Mouse (Mus musculus): ENCODE data around the gene Vegfa.

Gene Vegfa

DNA sequence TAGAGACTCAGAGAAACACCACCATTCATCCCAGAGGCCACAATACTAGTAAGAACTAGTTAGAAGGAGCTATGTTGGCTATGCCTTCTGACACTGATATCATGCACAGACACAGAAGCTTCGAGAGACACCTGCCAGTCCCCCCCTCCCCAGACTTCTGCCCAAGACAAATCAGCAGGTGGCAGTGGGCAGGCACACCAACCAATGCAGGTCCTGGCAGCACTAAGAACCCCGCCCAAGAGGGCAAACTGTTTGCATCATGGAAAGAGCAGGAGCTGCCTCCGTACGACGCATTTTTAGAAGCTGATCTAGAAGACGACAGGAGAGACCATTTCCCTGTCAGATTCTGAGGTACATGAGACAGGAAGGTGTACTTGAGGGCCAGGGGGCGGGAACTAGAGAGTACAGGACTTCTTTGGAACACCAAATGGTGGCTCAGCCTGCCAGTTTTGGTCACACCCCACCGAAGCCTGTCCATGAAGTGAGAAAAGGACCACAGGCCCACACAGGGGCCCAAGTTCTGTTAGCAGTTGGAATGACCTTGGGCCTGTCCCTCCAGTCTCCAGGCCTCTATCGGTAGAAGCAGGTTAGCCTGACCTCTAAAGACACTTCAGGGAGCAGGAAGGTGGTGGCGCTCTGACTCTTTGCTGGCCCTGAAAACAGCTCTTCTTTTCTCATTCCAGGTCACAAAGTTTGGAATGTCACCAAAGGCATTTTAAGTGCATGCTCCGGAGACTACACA lies 6.1 kb downstream of the Vegfa start:
- no peak for DNase-seq (ENCODE audit: low spot score)

DNA sequence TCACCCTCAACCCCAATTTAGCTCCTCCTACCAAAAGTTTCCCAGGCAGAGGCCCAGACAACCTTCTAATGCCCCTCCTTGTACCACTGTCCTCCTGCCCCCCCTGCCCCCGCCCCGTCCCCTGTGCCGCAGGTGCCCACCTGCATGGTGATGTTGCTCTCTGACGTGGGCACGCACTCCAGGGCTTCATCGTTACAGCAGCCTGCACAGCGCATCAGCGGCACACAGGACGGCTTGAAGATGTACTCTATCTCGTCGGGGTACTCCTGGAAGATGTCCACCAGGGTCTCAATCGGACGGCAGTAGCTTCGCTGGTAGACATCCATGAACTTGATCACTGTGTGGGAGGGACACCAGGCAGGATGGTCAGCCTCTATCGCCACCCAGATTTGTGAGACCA lies 7.0 kb downstream of the Vegfa start:
- no peak for DNase-seq (ENCODE audit: low spot score)

DNA sequence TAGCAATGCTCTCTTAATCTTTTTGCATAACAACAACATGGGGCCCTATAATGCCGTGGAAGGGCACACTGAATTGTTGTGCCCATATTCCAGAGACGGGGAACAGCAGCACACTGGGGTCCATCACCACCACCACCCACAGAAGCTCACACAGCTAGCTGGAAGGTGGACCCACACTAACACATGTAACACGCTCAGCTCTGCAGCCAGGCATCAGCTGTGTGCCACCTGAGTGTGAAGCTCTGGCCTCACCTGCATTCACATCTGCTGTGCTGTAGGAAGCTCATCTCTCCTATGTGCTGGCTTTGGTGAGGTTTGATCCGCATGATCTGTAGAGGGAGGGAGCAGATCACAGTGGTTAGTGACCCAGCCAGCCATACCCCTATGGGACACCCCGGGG lies 8.0 kb downstream of the Vegfa start:
- DNase-seq (ENCODE audit: low spot score) = no peak

DNA sequence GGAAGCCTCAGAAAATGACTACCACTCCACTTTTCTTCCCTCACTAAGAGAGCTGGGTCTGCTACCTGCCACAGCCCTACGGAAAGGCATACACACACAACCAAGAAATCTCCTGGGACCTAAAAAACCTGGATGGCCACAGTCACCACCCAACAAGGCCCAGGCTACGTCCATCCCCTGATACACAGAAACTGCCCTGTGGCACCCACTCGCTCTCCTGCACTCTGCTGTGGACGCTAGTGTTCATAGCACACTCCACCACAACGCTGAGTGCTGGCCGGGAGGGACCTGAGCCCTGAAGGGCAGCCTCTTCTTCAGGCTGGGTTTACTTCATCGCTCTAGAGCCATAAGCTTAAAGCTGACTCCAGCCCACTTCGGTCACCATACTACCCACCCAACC lies 8.6 kb downstream of the Vegfa start:
- no peak for DNase-seq (ENCODE audit: low spot score)

DNA sequence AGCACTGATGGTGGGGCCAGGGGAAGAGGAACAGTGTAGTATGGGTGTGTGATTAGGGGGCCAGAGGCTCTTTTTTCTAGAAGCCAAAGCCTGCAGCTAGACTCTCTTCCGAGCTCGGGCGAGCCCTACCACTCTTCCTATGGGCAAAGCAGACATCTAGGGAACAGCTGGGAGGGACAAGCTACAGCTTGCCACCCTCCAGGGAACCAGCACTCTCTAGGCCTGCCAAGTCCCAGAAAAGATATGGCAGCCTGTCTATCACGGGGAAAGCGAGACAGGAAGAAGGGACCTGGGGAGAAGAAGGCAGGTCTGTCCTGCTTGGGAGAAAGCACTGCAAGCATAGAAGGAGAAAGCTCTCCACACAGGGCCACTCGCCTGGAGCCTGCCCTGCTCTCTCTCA lies 9.2 kb downstream of the Vegfa start:
- DNase-seq (ENCODE audit: low spot score) = no peak

DNA sequence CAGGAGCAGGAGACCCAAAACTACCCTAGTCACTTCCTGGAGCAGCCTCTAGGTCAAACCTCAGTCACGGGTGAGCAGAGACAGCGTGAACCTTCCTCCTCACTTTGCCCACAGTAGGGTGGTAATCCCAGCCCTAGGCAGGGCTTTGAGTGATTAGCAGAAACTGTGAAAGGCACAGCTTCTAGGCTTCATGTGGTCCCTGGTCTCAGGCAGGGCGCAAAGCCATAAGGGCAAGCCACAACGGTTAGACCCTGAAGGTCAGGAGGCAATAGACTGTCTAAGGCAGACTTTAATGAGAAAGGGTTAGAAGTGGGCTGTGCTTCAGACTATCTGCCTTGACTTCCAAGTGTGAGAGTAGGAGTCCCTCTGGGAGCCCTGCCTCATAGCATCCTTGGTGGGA lies 9.7 kb downstream of the Vegfa start:
- DNase-seq (ENCODE audit: low spot score) = no peak

DNA sequence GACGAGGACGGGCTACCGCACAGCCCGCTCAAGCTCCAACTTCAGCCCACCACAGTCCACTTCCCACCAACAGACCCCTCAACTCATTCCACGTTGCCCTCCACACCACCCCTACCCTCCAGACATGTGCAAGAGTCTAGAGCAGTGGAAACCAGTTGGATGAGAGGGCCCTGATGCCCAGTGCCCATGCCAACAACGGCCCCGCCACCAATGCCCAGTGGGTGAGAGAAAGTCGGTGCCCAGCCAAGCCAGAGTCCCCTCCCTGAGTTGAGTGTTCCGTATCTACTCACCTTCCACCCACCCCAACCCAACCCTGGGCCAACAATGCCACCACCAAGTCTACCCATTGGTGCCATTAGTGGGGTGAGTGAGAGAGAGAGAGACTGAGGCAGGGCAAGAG lies 10.4 kb downstream of the Vegfa start:
- DNase-seq (ENCODE audit: low spot score) = no peak

DNA sequence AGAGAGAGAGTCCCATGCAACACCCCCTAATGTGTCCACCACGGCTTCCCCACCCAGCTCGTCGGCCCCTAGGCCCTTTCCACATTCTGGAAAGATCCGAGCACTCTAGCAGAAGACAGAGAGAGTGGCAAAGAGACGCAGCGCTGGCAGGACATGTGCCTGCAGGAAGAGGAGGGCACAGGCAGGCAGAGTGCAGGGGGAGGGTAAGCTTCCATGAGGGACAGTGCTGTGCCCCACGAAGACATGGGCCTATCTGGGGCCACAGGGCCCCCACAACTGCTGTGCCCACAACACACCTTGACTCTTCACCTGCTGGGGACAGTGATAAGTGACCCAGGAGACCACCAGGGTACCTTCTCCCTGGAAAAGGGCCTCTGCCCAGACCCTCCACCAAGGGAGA lies 11.0 kb downstream of the Vegfa start:
- DNase-seq (ENCODE audit: low spot score) = no peak

DNA sequence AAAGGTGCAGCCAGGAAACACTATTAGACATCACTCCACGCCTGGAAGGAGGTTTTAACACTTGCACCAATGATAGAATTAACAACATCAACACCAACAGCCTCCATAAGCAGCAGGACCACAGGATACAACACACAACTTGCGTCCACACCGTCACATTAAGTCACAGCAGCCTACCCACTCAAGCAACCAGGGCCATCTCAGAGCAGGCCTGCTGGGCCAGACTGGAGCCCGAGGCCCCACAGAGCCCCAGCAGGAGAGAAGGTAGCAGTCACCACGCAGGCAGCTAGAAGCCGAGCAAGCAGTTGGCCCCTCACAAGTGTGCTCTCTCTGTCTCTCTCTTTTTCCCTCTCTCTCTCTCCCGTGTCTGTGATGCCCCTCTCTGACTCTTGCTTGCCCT lies 11.6 kb downstream of the Vegfa start:
- DNase-seq (ENCODE audit: low spot score) = no peak

DNA sequence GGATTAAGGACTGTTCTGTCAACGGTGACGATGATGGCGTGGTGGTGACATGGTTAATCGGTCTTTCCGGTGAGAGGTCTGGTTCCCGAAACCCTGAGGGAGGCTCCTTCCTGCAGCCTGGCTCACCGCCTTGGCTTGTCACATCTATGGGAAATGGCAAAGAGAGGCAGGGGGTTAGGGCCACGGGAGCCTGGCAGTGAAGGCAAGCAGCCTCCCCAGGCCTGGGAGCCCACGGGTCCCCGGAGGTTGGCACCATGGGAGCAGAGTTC lies 13.5 kb downstream of the Vegfa start:
- no peak for DNase-seq (ENCODE audit: low spot score)

DNA sequence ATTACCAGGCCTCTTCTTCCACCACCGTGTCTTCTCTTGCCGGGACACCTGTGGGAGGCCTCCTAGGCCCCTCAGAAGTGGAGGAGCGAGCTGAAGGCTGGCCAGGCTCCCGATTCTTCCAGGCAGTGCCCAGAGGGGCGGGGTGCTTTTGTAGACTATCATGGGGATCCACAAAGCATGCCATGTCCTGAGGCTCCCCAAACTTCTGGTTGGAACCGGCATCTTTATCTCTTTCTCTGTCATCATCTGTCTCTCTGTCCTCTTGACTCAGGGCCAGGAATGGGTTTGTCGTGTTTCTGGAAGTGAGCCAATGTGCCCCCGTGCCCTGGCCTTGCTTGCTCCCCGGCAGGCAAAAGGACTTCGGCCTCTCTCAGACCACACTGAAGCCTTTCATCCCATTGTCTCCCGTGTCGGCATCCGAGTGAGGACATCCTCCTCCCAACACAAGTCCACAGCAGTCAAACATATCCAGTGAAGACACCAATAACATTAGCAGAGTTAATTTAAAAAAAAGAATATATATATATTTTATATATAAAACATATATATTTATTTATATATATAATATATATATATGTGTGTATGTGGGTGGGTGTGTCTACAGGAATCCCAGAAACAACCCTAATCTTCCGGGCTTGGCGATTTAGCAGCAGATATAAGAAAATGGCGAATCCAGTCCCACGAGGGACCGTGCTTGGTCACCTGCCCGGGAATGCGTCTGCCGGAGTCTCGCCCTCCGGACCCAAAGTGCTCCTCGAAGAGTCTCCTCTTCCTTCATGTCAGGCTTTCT lies 14.0 kb downstream of the Vegfa start:
- no peak for DNase-seq (ENCODE audit: low spot score)

DNA sequence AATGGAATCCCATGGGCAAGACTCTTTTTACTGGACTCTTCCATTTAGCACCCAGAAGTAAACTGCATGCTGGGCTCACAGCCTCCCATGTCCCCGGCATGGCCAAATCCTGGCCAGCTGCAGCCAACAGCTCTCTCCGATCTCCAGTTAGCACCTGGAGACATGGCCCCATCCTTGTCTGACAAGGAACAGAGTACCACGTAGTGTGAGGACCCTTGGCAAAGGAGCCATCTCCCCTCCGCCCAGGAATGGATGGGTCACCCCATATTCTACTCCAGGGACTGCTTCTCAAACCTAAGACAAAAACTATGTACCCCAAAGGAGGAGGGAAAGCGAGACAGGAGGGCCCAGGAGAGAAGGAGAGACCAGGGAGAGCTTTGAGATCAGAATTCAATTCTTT lies 15.6 kb downstream of the Vegfa start:
- no peak for DNase-seq (ENCODE audit: low spot score)

DNA sequence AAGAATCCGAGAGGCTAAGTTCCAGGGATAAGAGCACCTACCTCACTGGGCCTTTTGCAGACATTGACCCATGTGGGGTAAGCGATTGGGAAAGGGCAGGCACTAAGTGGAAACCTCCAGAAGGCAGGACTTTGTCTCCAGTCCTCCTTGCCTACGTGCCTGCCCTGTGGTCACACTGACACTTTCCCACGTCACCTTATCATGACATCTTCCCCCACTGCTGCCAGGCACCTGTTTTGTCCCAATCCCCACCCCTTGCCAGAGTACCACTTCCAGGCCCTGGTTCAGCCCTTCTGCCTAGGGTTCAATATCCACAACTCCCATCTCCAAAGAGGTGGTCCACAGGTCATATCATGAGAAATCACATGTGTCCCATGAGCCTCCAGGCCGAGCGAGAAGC lies 16.2 kb downstream of the Vegfa start:
- no peak for DNase-seq (ENCODE audit: low spot score)

DNA sequence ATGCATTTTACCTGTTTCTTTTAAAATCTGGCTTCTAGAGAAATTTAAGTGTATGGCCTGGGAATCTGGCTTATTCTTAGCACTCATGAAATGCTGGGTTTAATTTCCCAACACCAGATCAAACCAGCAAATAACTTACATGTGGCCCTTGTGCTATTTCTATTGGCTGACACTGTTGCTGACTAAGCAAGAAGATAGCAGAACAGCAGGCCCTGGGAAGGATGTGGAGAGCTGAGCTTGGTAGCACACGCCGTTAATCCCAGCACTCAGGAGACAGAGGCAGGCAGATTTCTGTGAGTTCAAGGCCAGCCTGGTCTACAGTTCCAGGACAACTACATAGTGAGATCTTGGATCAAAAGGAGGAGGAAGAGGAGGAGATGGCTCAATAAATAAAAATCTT lies 17.2 kb downstream of the Vegfa start:
- DNase-seq (ENCODE audit: low spot score) = no peak

DNA sequence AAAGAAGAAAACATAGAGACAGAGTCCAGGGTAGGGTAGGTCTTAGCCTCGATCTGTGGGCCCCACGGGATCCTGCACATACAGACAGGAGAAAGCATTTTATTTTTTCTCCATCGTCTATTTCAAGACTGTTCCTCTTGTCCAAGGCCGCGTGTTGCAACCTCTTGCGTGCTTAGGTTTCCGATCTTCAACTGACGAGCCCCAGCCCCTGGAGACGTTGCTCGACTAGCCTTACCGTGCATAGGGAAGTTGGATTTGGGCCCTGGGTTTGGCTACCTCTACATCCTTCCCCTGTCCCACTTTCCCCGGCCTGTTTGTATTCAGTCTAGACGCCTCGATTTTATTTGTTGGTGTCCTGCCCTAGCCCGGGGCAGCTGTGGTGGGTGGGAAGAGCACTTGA lies 18.6 kb downstream of the Vegfa start:
- DNase-seq (ENCODE audit: low spot score) = no peak

DNA sequence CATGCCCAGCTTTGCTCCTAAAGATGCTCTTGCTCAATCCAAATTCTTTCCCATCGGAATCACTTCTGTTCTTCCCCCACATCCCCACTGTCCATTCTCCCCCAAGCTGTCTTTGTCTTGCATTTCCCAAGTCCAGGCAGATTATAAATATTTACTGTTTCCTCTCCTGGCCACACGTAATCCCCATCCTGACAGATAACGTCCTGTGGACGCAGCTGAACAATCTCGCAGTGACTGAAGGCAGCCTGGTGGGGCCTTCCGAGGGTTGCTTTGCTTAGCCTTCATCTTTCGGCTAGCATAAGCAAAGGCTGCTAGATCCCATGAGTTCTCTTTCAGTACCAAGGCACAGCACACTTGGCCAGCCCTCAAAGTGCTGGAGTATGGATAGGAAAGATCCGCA lies 20.0 kb downstream of the Vegfa start:
- no peak for DNase-seq (ENCODE audit: low spot score)

DNA sequence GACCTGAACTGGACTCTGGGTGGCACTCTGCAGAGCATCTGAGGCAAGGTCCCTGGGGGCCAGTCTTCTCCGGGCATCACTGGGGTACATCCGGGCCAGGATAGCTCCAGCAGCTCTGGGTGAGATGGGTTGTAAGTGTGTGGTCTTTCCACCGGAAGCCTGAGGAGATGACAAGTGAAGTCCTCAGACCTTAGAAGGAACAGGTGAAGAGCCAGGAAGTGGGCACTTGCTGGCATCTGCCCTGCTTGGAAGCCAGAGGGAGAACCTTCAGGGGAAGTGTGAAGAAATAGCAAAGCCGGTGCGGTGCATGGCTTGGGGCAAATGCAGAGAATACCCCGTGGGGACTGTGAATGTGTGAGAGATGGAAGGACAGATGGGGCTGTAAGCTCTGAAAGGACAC lies 21.7 kb downstream of the Vegfa start:
- DNase-seq (ENCODE audit: low spot score) = no peak

DNA sequence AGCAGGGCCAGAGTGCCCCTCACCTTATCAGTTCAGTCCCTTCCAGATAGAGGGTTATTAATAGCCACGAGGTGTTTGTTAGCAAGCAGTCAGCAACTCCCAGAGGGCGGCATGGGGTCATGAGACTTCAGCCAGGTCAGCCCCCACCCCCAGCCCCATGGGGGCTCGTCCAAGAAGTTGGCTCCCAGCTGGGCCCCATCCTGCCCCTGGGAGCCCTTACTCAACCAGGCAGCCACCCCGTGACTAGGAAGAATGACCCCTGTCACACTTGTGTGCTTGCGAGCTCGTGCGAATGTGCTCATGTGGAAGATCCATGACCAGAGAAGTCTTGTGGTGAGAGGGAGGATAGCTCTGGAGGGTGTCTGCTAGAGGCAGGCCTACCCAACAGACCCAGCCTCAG lies 23.0 kb downstream of the Vegfa start:
- DNase-seq (ENCODE audit: low spot score) = no peak

DNA sequence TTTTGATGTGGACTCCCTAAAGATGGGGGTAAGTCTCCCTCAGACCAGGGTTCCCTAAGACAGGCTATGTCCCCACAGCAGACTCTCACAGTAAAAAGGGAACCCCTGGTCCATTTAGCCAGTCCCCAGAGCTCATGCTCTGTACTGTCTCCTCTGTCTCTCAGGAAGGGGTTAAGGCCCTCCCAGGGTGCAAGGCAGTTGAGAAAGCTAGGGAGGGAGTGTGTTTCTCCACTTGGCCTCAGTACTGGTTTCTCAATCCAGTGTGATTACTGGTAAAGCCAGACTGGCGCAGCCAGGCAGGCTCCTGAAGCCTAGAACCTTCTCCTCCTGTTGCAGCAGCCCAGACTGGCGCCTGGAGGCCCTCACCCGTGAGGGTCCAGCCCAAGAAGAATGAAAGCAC lies 26.7 kb downstream of the Vegfa start:
- no peak for DNase-seq (ENCODE audit: low spot score)

DNA sequence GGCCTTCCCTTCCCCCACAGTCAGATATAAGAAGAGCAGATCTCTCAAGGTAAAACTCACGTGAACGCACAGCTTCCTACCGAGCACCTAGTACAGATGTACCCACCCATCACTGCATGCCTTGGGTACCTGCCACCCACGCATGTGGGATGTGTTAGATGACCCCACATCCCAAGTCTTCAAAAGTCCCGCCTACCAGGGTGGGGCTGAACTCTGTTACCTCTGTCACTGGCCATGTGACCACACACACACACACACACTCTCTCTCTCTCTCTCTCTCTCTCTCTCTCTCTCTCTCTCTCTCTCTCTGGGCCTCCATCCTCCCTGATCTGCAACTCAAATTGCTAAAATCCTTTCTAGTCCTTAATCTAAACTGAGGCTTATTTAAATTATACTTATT lies 27.7 kb downstream of the Vegfa start:
- no peak for DNase-seq (ENCODE audit: low spot score)

DNA sequence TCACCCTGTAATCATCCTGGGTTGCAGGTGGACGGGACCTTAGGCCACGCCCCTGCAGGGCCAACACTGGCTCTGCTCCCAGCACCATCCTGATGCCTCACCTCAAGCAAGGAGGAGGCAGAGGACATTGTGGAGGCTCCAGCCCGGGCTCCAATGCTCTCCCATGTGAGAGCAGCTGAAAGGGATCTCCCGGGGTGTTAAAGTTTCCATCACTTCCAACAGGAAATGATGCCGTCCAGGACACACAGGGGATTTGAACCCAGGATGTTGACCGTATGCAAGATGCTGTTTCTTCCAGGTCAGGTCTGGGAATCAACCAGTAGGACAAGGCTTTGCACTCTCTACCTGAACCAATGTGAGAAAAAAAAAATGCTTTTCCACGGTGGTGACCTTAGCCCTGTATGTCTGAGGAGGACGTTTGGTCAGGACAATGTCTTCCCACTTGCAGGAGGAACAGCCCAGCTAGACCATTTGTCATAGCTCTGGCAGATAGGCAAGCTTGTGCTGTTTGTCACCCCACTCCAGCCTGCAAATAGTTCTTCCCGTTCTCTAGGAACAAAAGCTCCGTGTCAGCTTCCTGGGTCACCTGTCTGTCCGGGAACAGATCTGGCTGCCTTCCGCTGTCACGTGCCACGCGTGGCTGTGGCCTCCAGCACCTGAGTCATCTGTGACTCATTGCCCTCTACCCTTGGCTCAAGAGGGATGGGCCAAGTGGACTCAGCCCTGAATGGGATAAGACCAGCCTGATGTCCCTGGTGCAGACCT lies 28.3 kb downstream of the Vegfa start:
- DNase-seq (ENCODE audit: low spot score) = no peak

DNA sequence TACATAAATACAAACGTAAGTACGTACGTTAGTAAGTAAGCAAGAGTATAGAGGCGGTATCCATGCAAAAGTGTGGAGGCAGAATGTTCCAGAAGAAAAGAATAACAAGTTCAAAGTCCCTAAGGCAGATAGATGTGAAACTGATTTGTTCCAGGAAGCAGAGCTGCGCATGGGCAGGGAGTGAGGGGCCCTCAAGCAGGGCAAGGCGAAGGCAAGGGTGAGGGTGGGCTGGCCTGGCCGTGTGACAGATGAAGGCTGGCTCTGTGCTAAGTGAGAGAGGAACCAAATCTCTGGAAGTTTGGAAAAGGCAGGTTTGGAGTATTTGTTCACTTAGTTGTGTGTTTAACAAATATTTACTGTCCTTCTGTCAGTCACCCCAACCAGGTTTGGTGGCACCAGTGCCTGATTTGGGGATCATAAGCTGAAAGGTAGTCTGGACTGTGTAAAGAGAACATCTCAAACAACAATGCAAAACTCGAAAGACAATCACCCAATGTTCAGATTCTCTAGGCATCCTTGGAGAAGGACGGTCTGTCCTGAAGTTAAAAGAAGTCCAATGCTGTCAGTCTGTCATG lies 32.7 kb downstream of the Vegfa start:
- DNase-seq (ENCODE audit: low spot score) = no peak

DNA sequence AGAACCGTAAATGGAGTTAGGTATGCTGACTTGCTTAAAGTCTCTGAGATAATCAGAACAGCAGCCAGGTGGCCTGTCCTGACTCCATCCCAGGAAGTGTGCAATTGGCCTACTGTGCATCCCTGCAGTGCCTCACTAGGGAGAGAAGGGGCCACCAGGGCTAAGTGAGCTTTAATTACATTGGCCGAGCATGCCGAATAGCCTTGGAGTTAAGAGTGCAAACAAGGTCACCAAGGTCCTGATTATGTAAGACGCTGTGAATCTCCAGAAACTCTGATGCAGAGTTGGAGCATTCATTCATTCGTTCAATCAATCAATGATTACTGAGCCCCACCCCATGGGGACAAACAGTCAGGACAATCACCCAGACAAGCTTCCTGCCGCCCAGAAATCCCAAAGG lies 33.8 kb downstream of the Vegfa start:
- no peak for DNase-seq (ENCODE audit: low spot score)
